Mouse (Mus musculus) spleen, adult 2 months (tissue): ENCODE measurements around the gene Hnrnpul2. TPM values are rescaled to one million over a fixed set of nuclear protein-coding genes. Genes with fewer than 3 reads are reported as not detected.

Experiments
- DNase-seq, 2 experiments: peaks; one replicate each; pipeline versions ENCODE4 v3.0.0 to v3.0.0-alpha.2; 2012 to 2021; ENCODE audit warnings: low spot score in 2 of 2, low read depth in 1 of 2
- H3K27ac ChIP-seq: fragments of 200-500 bp; 2 replicates; pipeline ENCODE4 v1.5.1; 2012; ENCODE audit warnings: low read length, inconsistent platforms; ENCODE audit not compliant: insufficient read depth
- H3K27me3 ChIP-seq: fragments of 200-500 bp; 2 replicates; pipeline ENCODE4 v1.6.1; 2012; ENCODE audit warnings: mild to moderate bottlenecking, moderate library complexity, low read length, inconsistent platforms; ENCODE audit not compliant: control insufficient read depth, insufficient read depth
- H3K36me3 ChIP-seq: fragments of 200-500 bp; 2 replicates; pipeline ENCODE4 v1.6.1; 2012; ENCODE audit warnings: mild to moderate bottlenecking, low read length, inconsistent platforms; ENCODE audit not compliant: control insufficient read depth, insufficient read depth
- H3K4me1 ChIP-seq: fragments of 200-500 bp; 2 replicates; pipeline ENCODE4 v1.6.1; 2011; ENCODE audit warnings: inconsistent platforms; ENCODE audit not compliant: control insufficient read depth, insufficient read depth, insufficient read length
- H3K4me3 ChIP-seq: fragments of 200-500 bp; 2 replicates; pipeline ENCODE4 v1.5.1; 2011; ENCODE audit warnings: mild to moderate bottlenecking, inconsistent platforms; ENCODE audit not compliant: insufficient read depth, insufficient read length; ENCODE audit errors: extremely low read depth
- CTCF ChIP-seq: fragments of 200-500 bp; IDR thresholded peaks from 2 replicates; pipeline ENCODE4 v1.5.1; 2011; ENCODE audit warnings: mild to moderate bottlenecking, inconsistent platforms; ENCODE audit not compliant: insufficient read depth, insufficient read length, insufficient replicate concordance; ENCODE audit errors: extremely low read depth
- POLR2A ChIP-seq: fragments of 200-500 bp; IDR thresholded peaks from 2 replicates; pipeline ENCODE4 v1.6.1; 2011; ENCODE audit warnings: low read depth, low read length, inconsistent platforms
- WGBS: fragments of 180-500 bp; shearing (Covaris S2); methylation state at CpG from one replicate; pipeline ENCODE4 v1.1.7; 2018; 5-methylcytosine and 5-hydroxymethylcytosine counted together
- polyA plus RNA-seq: library from polyadenylated mRNA; depleted of rRNA; stranded (reverse); fragments of >200 nt; gene quantifications from 2 replicates; pipeline ENCODE4 v1.2.3, GENCODE M21; 2012

Hnrnpul2 gene
- polyA plus RNA-seq, 1 experiment, result 22.0 TPM

GRCm38 (mm10) chr19:8839908-8840791 is 20.3 kb downstream of the Hnrnpul2 start:
- Histone ChIP-seq H3K27ac (peak overlapping the region; percentile 41; the same call in 1 of the 2 replicates), H3K4me3 (peak overlapping the region; percentile 68), H3K4me1 (peaks cover 10% of the 10 kb centered on the region; the same call in 1 of the 2 replicates), H3K36me3 (peaks cover 2% of the 10 kb centered on the region; the same call in 1 of the 2 replicates), H3K27me3 (no peaks in the 10 kb centered on the region)
- no peak for TF ChIP-seq CTCF
- TF ChIP-seq POLR2A, result peak; percentile 54; the same call in 1 of the 2 replicates
- peak in 1 of 2 experiments; percentile 70 for DNase-seq
- WGBS, result 26% methylated on average over 29 of the region's 29 CpGs

- TF ChIP-seq POLR2A, result no peak
- WGBS, result 74% methylated on average over 7 of the region's 7 CpGs
- Histone ChIP-seq H3K4me3 (no peak overlapping the region), H3K4me1 (peaks cover 10% of the 10 kb centered on the region; the same call in 1 of the 2 replicates), H3K36me3 (peaks cover 3% of the 10 kb centered on the region), H3K27me3 (no peaks in the 10 kb centered on the region), H3K27ac (no peak overlapping the region)
- DNase-seq, result no peak
Observed at GRCm38 (mm10) chr19:8841012-8841411, 21.2 kb downstream of the Hnrnpul2 start.

DNA sequence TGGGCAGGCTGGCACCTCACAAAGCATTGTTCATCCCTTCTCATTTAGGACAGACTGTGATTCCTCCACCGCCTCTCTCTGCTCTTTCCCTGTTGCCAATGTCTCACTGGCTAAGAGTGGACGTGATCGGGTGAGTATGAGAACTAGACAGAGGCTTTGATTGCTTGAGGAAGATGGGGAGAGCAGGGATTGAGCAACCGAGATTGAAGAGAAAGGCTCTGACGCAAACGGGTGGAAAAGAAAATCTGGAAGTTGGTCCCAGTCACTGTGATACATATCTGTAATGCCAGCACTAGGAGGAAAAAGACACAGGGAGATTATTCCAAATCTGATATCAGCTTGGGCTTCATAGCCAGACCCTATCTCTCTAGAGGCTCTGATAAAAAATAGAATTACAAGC is 23.2 kb downstream of the Hnrnpul2 start:
- TF ChIP-seq CTCF, result no peak
- TF ChIP-seq POLR2A, result no peak
- H3K4me1 ChIP-seq, result peaks cover 10% of the 10 kb centered on the region; the same call in 1 of the 2 replicates
- H3K27ac ChIP-seq, result no peak overlapping the region
- DNase-seq, result no peak
- no peak overlapping the region for H3K4me3 ChIP-seq
- no peaks in the 10 kb centered on the region for H3K27me3 ChIP-seq
- 88% methylated on average over 6 of the region's 6 CpGs for WGBS
- peaks cover 18% of the 10 kb centered on the region for H3K36me3 ChIP-seq

- Histone ChIP-seq H3K36me3 (peaks cover 19% of the 10 kb centered on the region), H3K4me3 (no peak overlapping the region), H3K4me1 (peaks cover 3% of the 10 kb centered on the region; the same call in 1 of the 2 replicates), H3K27me3 (no peaks in the 10 kb centered on the region), H3K27ac (no peak overlapping the region)
- WGBS, result 74% methylated on average over 5 of the region's 5 CpGs
- TF ChIP-seq CTCF (peak; percentile 21; the same call in 1 of the 2 replicates), POLR2A (no peak)
- DNase-seq, result peak; percentile 60 to 67
Observed at GRCm38 (mm10) chr19:8844371-8845129, 24.7 kb downstream of the Hnrnpul2 start.

DNA sequence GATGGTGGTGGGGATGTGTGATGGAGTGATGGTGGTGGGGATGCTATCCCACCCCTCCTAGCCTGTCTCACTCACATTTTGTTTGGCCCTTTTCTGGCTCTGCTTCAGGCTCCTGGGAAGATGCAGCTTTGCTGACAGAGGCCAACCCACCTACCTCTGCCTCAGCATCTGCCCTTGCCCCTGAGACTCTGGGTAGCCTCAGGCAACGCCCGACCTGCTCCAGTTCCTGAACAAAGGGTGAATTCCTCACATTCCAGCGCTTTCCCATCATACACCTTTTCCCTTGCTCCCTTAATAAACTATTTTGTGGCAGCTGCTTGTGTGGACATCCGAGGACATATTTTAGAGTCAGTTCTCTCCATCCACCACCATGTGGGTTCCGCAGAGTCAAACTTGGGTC is 28.5 kb downstream of the Hnrnpul2 start:
- H3K4me1 ChIP-seq, result no peaks in the 10 kb centered on the region
- H3K4me3 ChIP-seq, result no peak overlapping the region
- no peak for TF ChIP-seq POLR2A
- TF ChIP-seq CTCF, result no peak
- no peak for DNase-seq
- no peaks in the 10 kb centered on the region for H3K27me3 ChIP-seq
- H3K27ac ChIP-seq, result no peak overlapping the region
- H3K36me3 ChIP-seq, result peaks cover 17% of the 10 kb centered on the region
- 93% methylated on average over 5 of the region's 5 CpGs for WGBS

DNA sequence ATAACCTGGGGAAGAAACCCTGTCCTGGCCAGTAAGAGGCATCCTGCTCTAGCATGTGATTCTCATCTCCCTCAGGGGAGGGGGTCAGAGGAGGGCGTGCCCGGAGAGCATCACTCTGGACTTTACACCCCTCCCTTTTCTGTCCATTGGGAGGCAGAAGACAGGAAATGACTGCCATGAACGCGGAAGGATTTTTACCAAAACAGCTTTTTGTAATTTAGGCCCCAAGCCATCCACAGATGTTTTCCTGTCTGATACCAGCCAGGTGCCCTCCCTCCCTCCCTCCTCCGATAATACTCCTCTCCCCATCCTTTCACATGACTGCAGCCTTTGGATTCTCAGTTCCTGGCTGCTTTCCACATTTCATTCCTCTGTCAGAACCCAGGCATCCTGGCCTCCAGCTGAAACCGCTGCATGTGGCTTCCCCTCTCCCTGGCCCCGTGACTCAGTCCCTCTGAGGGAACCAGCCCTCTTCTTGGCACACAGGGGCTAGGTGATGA is 30.6 kb downstream of the Hnrnpul2 start, which contains the start of gene Lrrn4cl:
TSS of gene Lrrn4cl (plus strand) at position 367 of the 500 bp plus-strand sequence.
- no peak for TF ChIP-seq POLR2A
- TF ChIP-seq CTCF, result no peak
- 65% methylated on average over 7 of the region's 7 CpGs for WGBS
- Histone ChIP-seq H3K4me3 (no peak within 1 kb of the TSS), H3K27ac (no peak within 1 kb of the TSS), H3K36me3 (peaks cover 17% of the 10 kb centered on the region), H3K4me1 (no peaks in the 10 kb centered on the region), H3K27me3 (no peaks in the 10 kb centered on the region)
- DNase-seq, result no peak
